Mouse (Mus musculus): Measurements from ENCODE around the gene Hist2h2ab. TPM values are rescaled to one million over a fixed set of nuclear protein-coding genes. Genes with fewer than 3 reads are reported as not detected.
"Not testable (repeated sequence)": the region's sequence is repeated elsewhere in the genome, so short reads cannot be mapped to it uniquely, and the experiment has no call there.

The Hist2h2ab gene
- polyA plus RNA-seq, 1 experiment from 2014 or later = 1.3 TPM

- peak; percentile 82 for ATAC-seq (ENCODE audit: insufficient number of reproducible peaks, insufficient read depth, low FRiP score, low read depth)
- H3K36me3 ChIP-seq (ENCODE audit: control insufficient read depth, insufficient read depth, low read length); H3K27me3 ChIP-seq (ENCODE audit: control insufficient read depth, insufficient read depth, low read length); H3K9me3 ChIP-seq (ENCODE audit: control insufficient read depth, low read length): not testable (repeated sequence)
- H3K4me1 ChIP-seq (ENCODE audit: control insufficient read depth in 2 of 2, insufficient read depth in 2 of 2, low read length in 2 of 2) = peaks cover 10 to 31% of the 10 kb centered on the region in 2 experiments
- H3K9ac ChIP-seq (ENCODE audit: low read length) = peak within 1 kb of the TSS; percentile 65
- peak within 1 kb of the TSS; percentile 57 for H3K4me2 ChIP-seq (ENCODE audit: low read length)
- 6% methylated on average over 19 of the region's 85 CpGs for WGBS
- peak within 1 kb of the TSS; percentile 29 to 51 for H3K4me3 ChIP-seq (ENCODE audit: control insufficient read depth in 1 of 2, insufficient read depth in 1 of 2, low read depth in 1 of 2, low read length in 2 of 2)
- H3K27ac ChIP-seq (replicated peaks in 1 of 2; ENCODE audit: control insufficient read depth in 1 of 2, insufficient read depth in 1 of 2, low read depth in 2 of 2, low read length in 2 of 2) = peak within 1 kb of the TSS; percentile 77 to 91
Measured at GRCm38 (mm10) chr3:96239949-96240798, 20.5 kb downstream of the Hist2h2ab start, which contains the start of gene Hist2h2aa2. Gene Hist2h2aa2, minus strand, starts transcription at chr3:96240276.

GRCm38 (mm10) chr3:96240799-96241197 lies 21.1 kb downstream of the Hist2h2ab start:
- Histone ChIP-seq H3K4me3 (ENCODE audit: control insufficient read depth in 1 of 2, insufficient read depth in 1 of 2, low read depth in 1 of 2, low read length in 2 of 2) (peak overlapping the region in 1 of 2 experiments; percentile 8; a peak in 2 of 4 replicates), H3K9me3 (ENCODE audit: control insufficient read depth, low read length) (no peaks in the 10 kb centered on the region), H3K4me2 (ENCODE audit: low read length) (peak overlapping the region; percentile 57), H3K27ac (replicated peaks in 1 of 2; ENCODE audit: control insufficient read depth in 1 of 2, insufficient read depth in 1 of 2, low read depth in 2 of 2, low read length in 2 of 2) (peak overlapping the region; percentile 67 to 77), H3K36me3 (ENCODE audit: control insufficient read depth, insufficient read depth, low read length) (no peaks in the 10 kb centered on the region), H3K4me1 (ENCODE audit: control insufficient read depth in 2 of 2, insufficient read depth in 2 of 2, low read length in 2 of 2) (peaks cover 10 to 31% of the 10 kb centered on the region in 2 experiments), H3K27me3 (ENCODE audit: control insufficient read depth, insufficient read depth, low read length) (no peaks in the 10 kb centered on the region), H3K9ac (ENCODE audit: low read length) (peak overlapping the region; percentile 65)
- WGBS = 82% methylated on average over 9 of the region's 9 CpGs
- ATAC-seq (ENCODE audit: insufficient number of reproducible peaks, insufficient read depth, low FRiP score, low read depth) = no peak

GRCm38 (mm10) chr3:96243921-96244572 lies 24.4 kb downstream of the Hist2h2ab start:
- H3K9ac ChIP-seq (ENCODE audit: low read length) = peak overlapping the region; percentile 91
- no peaks in the 10 kb centered on the region for H3K36me3 ChIP-seq (ENCODE audit: control insufficient read depth, insufficient read depth, low read length)
- no peaks in the 10 kb centered on the region for H3K27me3 ChIP-seq (ENCODE audit: control insufficient read depth, insufficient read depth, low read length)
- WGBS = 74% methylated on average over 7 of the region's 7 CpGs
- no peaks in the 10 kb centered on the region for H3K9me3 ChIP-seq (ENCODE audit: control insufficient read depth, low read length)
- peaks cover 6 to 33% of the 10 kb centered on the region in 2 experiments for H3K4me1 ChIP-seq (ENCODE audit: control insufficient read depth in 2 of 2, insufficient read depth in 2 of 2, low read length in 2 of 2)
- no peak for ATAC-seq (ENCODE audit: insufficient number of reproducible peaks, insufficient read depth, low FRiP score, low read depth)
- H3K4me2 ChIP-seq (ENCODE audit: low read length) = peak overlapping the region; percentile 74
- no peak overlapping the region for H3K4me3 ChIP-seq (ENCODE audit: control insufficient read depth in 1 of 2, insufficient read depth in 1 of 2, low read depth in 1 of 2, low read length in 2 of 2)
- H3K27ac ChIP-seq (replicated peaks in 1 of 2; ENCODE audit: control insufficient read depth in 1 of 2, insufficient read depth in 1 of 2, low read depth in 2 of 2, low read length in 2 of 2) = peak overlapping the region; percentile 76 to 98

- Histone ChIP-seq H3K4me1 (ENCODE audit: control insufficient read depth in 2 of 2, insufficient read depth in 2 of 2, low read length in 2 of 2) (peaks cover 6 to 39% of the 10 kb centered on the region in 2 experiments), H3K4me3 (ENCODE audit: control insufficient read depth in 1 of 2, insufficient read depth in 1 of 2, low read depth in 1 of 2, low read length in 2 of 2) (peak within 1 kb of the TSS; percentile 48 to 67), H3K9ac (ENCODE audit: low read length) (peak within 1 kb of the TSS; percentile 91), H3K27ac (replicated peaks in 1 of 2; ENCODE audit: control insufficient read depth in 1 of 2, insufficient read depth in 1 of 2, low read depth in 2 of 2, low read length in 2 of 2) (peak within 1 kb of the TSS; percentile 98), H3K4me2 (ENCODE audit: low read length) (peak within 1 kb of the TSS; percentile 74)
- not testable (repeated sequence) for H3K9me3 ChIP-seq (ENCODE audit: control insufficient read depth, low read length); H3K27me3 ChIP-seq (ENCODE audit: control insufficient read depth, insufficient read depth, low read length); H3K36me3 ChIP-seq (ENCODE audit: control insufficient read depth, insufficient read depth, low read length)
- ATAC-seq (ENCODE audit: insufficient number of reproducible peaks, insufficient read depth, low FRiP score, low read depth) = peak; percentile 88
- WGBS = under 1% methylated on average over 27 of the region's 88 CpGs
Measured at GRCm38 (mm10) chr3:96245003-96245886, 25.6 kb downstream of the Hist2h2ab start, which contains the start of gene Hist2h2aa1. Gene Hist2h2aa1, plus strand, starts transcription at chr3:96245497.

- H3K27ac ChIP-seq (replicated peaks in 1 of 2; ENCODE audit: control insufficient read depth in 1 of 2, insufficient read depth in 1 of 2, low read depth in 2 of 2, low read length in 2 of 2) = peak overlapping the region; percentile 65 to 85; a peak in 2 of 4 replicates
- ATAC-seq (ENCODE audit: insufficient number of reproducible peaks, insufficient read depth, low FRiP score, low read depth); H3K9me3 ChIP-seq (ENCODE audit: control insufficient read depth, low read length); H3K27me3 ChIP-seq (ENCODE audit: control insufficient read depth, insufficient read depth, low read length); H3K36me3 ChIP-seq (ENCODE audit: control insufficient read depth, insufficient read depth, low read length): not testable (repeated sequence)
- peak overlapping the region; percentile 28 to 49 for H3K4me3 ChIP-seq (ENCODE audit: control insufficient read depth in 1 of 2, insufficient read depth in 1 of 2, low read depth in 1 of 2, low read length in 2 of 2)
- peak overlapping the region; percentile 35; the same call in 1 of the 2 replicates for H3K4me2 ChIP-seq (ENCODE audit: low read length)
- H3K4me1 ChIP-seq (ENCODE audit: control insufficient read depth in 2 of 2, insufficient read depth in 2 of 2, low read length in 2 of 2) = peaks cover 6 to 36% of the 10 kb centered on the region in 2 experiments
- 0% methylated on average over 10 of the region's 21 CpGs for WGBS
- H3K9ac ChIP-seq (ENCODE audit: low read length) = peak overlapping the region; percentile 67; the same call in 1 of the 2 replicates
Measured at GRCm38 (mm10) chr3:96246018-96246417, 26.4 kb downstream of the Hist2h2ab start.

GRCm38 (mm10) chr3:96246427-96246856 lies 26.8 kb downstream of the Hist2h2ab start, which contains the start of gene Hist2h3c1:
Gene Hist2h3c1, plus strand, starts transcription at chr3:96246685.
- ATAC-seq (ENCODE audit: insufficient number of reproducible peaks, insufficient read depth, low FRiP score, low read depth) = peak; percentile 92
- H3K36me3 ChIP-seq (ENCODE audit: control insufficient read depth, insufficient read depth, low read length); H3K27me3 ChIP-seq (ENCODE audit: control insufficient read depth, insufficient read depth, low read length); H3K9me3 ChIP-seq (ENCODE audit: control insufficient read depth, low read length): not testable (repeated sequence)
- H3K4me2 ChIP-seq (ENCODE audit: low read length) = peak within 1 kb of the TSS; percentile 72
- H3K27ac ChIP-seq (replicated peaks in 1 of 2; ENCODE audit: control insufficient read depth in 1 of 2, insufficient read depth in 1 of 2, low read depth in 2 of 2, low read length in 2 of 2) = peak within 1 kb of the TSS; percentile 65 to 85
- peaks cover 6 to 36% of the 10 kb centered on the region in 2 experiments for H3K4me1 ChIP-seq (ENCODE audit: control insufficient read depth in 2 of 2, insufficient read depth in 2 of 2, low read length in 2 of 2)
- peak within 1 kb of the TSS; percentile 43 to 49 for H3K4me3 ChIP-seq (ENCODE audit: control insufficient read depth in 1 of 2, insufficient read depth in 1 of 2, low read depth in 1 of 2, low read length in 2 of 2)
- 0% methylated on average over 2 of the region's 47 CpGs for WGBS
- peak within 1 kb of the TSS; percentile 74 for H3K9ac ChIP-seq (ENCODE audit: low read length)
